ENCODE assay signal across 10 mouse cellular contexts in the genomic region with DNA sequence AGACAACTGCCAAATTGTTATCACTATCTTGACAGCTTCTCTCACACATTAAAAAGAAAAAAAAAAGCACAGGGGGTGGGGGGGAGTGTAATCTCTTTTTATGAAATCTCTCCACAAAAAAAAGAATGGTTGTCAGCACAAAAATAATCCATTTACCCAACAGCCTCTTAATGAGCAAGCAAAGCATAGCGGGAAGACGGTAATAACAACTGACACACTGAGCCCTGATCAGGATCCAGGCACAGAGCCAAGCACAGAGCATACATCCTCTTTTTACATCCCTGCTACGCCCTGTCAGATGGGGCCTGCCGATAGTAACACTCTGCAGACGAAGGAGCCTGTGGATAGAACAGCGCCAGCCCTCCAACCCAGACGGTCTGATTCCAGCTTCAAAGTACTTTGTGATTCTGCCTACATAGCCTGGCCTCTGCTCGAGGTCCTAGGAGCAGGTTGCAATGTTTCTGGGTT. TPM values are rescaled to one million over a fixed set of nuclear protein-coding genes. Genes with fewer than 3 reads are reported as not detected.
DNase-seq lines count a peak whose midpoint lies in the region; ATAC-seq lines count a peak whose summit lies in the region.
"Had no signal": no experiment of that assay in that cellular context is flagged by ENCODE, and none has a peak within 500 bp of the region (broad histone marks: within the 10 kb centered on the region; RNA-seq: fewer than 3 reads in every experiment).

No protein-coding gene starts in this region.

- H3K4me2 ChIP-seq in embryonic facial prominence, embryonic 14.5 days (ENCODE audit: low read depth, low read length) = no peak overlapping the region
- H3K4me2 ChIP-seq in intestine, embryonic 16.5 days (ENCODE audit: low read depth, low read length) = no peak overlapping the region
- H3K4me2 ChIP-seq: limb, embryonic 12.5 days had no signal

- no peaks in the 10 kb centered on the region for H3K9me3 ChIP-seq in embryonic facial prominence, embryonic 14.5 days (ENCODE audit: control insufficient read depth, low read length)
- H3K9me3 ChIP-seq in intestine, embryonic 16.5 days (ENCODE audit: control insufficient read depth, low read length) = no peaks in the 10 kb centered on the region
- H3K9me3 ChIP-seq: limb, embryonic 12.5 days had no signal

- DNase-seq in left cerebral cortex, postnatal 14 days (ENCODE audit: low spot score in 2 of 2) = peak; percentile 53 to 69
- no peak for DNase-seq in left cerebral cortex, postnatal 36 days (ENCODE audit: low spot score in 2 of 2)
- DNase-seq in embryonic facial prominence, embryonic 14.5 days (ENCODE audit: low spot score) = peak; percentile 86
- no peak for DNase-seq in gastrocnemius, adult 8-10 months (ENCODE audit: low spot score in 2 of 2)
- DNase-seq in thymus, postnatal 14 days = no peak
- DNase-seq in kidney, adult 8-10 months = no peak

- no peaks in the 10 kb centered on the region for H3K27me3 ChIP-seq in embryonic facial prominence, embryonic 14.5 days (replicated peaks; ENCODE audit: control insufficient read depth, insufficient read depth, low read length)
- no peaks in the 10 kb centered on the region for H3K27me3 ChIP-seq in intestine, embryonic 16.5 days (replicated peaks; ENCODE audit: control insufficient read depth, insufficient read depth, low read length)
- H3K27me3 ChIP-seq: limb, embryonic 12.5 days had no signal

- H3K27ac ChIP-seq in embryonic facial prominence, embryonic 14.5 days (replicated peaks; ENCODE audit: low read depth, low read length) = no peak overlapping the region
- H3K27ac ChIP-seq in intestine, embryonic 16.5 days (ENCODE audit: low read length) = no peak overlapping the region
- H3K27ac ChIP-seq: limb, embryonic 12.5 days had no signal

- WGBS in embryonic facial prominence, embryonic 14.5 days = 50% methylated on average over 8 of the region's 8 CpGs
- 46% methylated on average over 8 of the region's 8 CpGs for WGBS in intestine, embryonic 16.5 days

- H3K36me3 ChIP-seq in embryonic facial prominence, embryonic 14.5 days (ENCODE audit: control insufficient read depth, insufficient read depth, low read length) = no peaks in the 10 kb centered on the region
- no peaks in the 10 kb centered on the region for H3K36me3 ChIP-seq in intestine, embryonic 16.5 days (ENCODE audit: control insufficient read depth, insufficient read depth, low read length)
- H3K36me3 ChIP-seq: limb, embryonic 12.5 days had no signal

- no peak overlapping the region for H3K9ac ChIP-seq in embryonic facial prominence, embryonic 14.5 days (ENCODE audit: low read depth, low read length)
- H3K9ac ChIP-seq in intestine, embryonic 16.5 days (ENCODE audit: low read depth, low read length) = no peak overlapping the region
- H3K9ac ChIP-seq: limb, embryonic 12.5 days had no signal

- intact Hi-C loops in left cerebral cortex, postnatal 14 days (cut with DNase I) = no loop called here
- intact Hi-C loops in left cerebral cortex, postnatal 36 days (cut with DNase I) = no loop called here

- H3K4me3 ChIP-seq in embryonic facial prominence, embryonic 14.5 days (ENCODE audit: low read depth, low read length) = no peak overlapping the region
- H3K4me3 ChIP-seq in intestine, embryonic 16.5 days (ENCODE audit: low read length) = no peak overlapping the region
- H3K4me3 ChIP-seq: limb, embryonic 12.5 days had no signal

- H3K4me1 ChIP-seq in embryonic facial prominence, embryonic 14.5 days (ENCODE audit: control insufficient read depth, insufficient read depth, low read length) = no peaks in the 10 kb centered on the region
- no peaks in the 10 kb centered on the region for H3K4me1 ChIP-seq in intestine, embryonic 16.5 days (ENCODE audit: control insufficient read depth, insufficient read depth, low read length)
- H3K4me1 ChIP-seq: limb, embryonic 12.5 days had no signal

- ATAC-seq in embryonic facial prominence, embryonic 14.5 days (ENCODE audit: low read depth) = peak; percentile 78
- ATAC-seq in intestine, embryonic 16.5 days = 0 out of 2 replicates have a peak, but pooled peaks have one; percentile 56
- peak; percentile 43; the same call in 1 of the 2 replicates for ATAC-seq in neutrophil, adult 5-6 weeks (ENCODE audit: extremely low read depth, insufficient number of reproducible peaks, low FRiP score, poor library complexity, severe bottlenecking)

RNA-seq across cellular contexts. Expression of gene Tph2, which starts 13.4 kb away (rescaled TPM):
- 1 to 10 TPM; 1.4 to 1.6 TPM for total RNA-seq in left cerebral cortex, postnatal 14 days (2021)
- total RNA-seq in left cerebral cortex, postnatal 36 days (2021) = under 1 TPM; 0.54 to 0.84 TPM
- polyA plus RNA-seq in embryonic facial prominence, embryonic 14.5 days (2014; fragmentation: Nextera tagmentation; extraction: Ambion mirVana) = 0.06 TPM in 1 of 2 replicates, not detected in the other
- polyA plus RNA-seq in intestine, embryonic 16.5 days (2015; fragmentation: Nextera tagmentation; extraction: Ambion mirVana) = not detected in 2 replicates
- not detected in 2 replicates for total RNA-seq in neutrophil, adult 5-6 weeks (2017)
- total RNA-seq in gastrocnemius, adult 8-10 months (2022) = under 1 TPM in 1 of 4 experiments, not detected in 3; 0.31 TPM
- total RNA-seq: gastrocnemius, postnatal 4 days had no signal
- polyA plus RNA-seq: limb, embryonic 12.5 days had no signal

Comparison
In these comparisons a context has a peak if more than half of its experiments do, and no peak if none do; other contexts are left out.
1. DNase-seq: peak in left cerebral cortex, postnatal 14 days (2 of 2) and embryonic facial prominence, embryonic 14.5 days (single experiment); none in left cerebral cortex, postnatal 36 days (0 of 2), gastrocnemius, adult 8-10 months (0 of 2), thymus, postnatal 14 days (single experiment) and kidney, adult 8-10 months (0 of 2).
2. Peak in every context shown above with its lines, with median percentiles within 50 percentile points of each other: ATAC-seq.